Mouse (Mus musculus): ENCODE measurements around the gene Ssx2ip.

DNA sequence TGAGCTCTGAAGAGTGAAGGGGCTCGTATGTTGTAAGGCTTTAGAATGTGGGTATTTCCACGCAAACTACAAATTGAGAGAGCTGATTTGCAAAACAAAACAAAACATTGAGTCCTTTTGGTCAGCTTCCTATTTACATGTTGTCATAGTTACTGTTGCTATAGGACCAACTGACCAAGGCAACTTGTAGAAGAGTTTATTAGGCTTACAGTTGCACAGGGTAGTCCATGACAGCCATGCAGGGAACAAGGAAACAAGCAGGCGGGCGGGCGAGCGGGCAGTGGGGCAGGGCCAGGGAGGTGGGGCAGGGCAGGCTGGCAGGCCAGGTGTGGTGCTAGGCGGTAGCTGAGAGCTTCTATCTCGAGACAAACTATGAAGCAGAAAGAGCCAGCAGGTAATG lies 22.0 kb downstream of the Ssx2ip start:
- TF ChIP-seq CTCF (IDR thresholded peaks at IDR 0.05; ENCODE audit: low read depth) (no peak), EP300 (IDR thresholded peaks at IDR 0.05; ENCODE audit: low read depth) (no peak)

Data from liver, postnatal 0 days (tissue).